ENCODE assay signal across 8 mouse cellular contexts in genomic region chr7:45644183-45644582, GRCm38 (mm10). TPM values are rescaled to one million over a fixed set of nuclear protein-coding genes. Genes with fewer than 3 reads are reported as not detected.
DNase-seq lines count a peak whose midpoint lies in the region; ATAC-seq lines count a peak whose summit lies in the region.

No protein-coding gene starts in this region.

- H3K36me3 ChIP-seq in heart, embryonic 12.5 days: peaks cover 3% of the 10 kb centered on the region; the same call in 1 of the 2 replicates
- no peaks in the 10 kb centered on the region for H3K36me3 ChIP-seq in midbrain, embryonic 12.5 days
- no peaks in the 10 kb centered on the region for H3K36me3 ChIP-seq in stomach, embryonic 16.5 days (ENCODE audit: control insufficient read depth, insufficient read depth, low read length)

- ATAC-seq in heart, embryonic 12.5 days (ENCODE audit: insufficient number of reproducible peaks, low FRiP score): no peak
- ATAC-seq in midbrain, embryonic 12.5 days (ENCODE audit: low FRiP score, low read depth): peak; percentile 8; the same call in 1 of the 2 replicates
- ATAC-seq in stomach, embryonic 16.5 days (ENCODE audit: insufficient read depth, low FRiP score): peak; percentile 3; the same call in 1 of the 2 replicates
- no peak for ATAC-seq in erythroblast, adult 5-6 weeks (replicated peaks; ENCODE audit: low FRiP score, poor library complexity, severe bottlenecking)

- WGBS in heart, embryonic 12.5 days: 14% methylated on average over 18 of the region's 18 CpGs
- 2% methylated on average over 18 of the region's 18 CpGs for WGBS in midbrain, embryonic 12.5 days
- WGBS in stomach, embryonic 16.5 days: 6% methylated on average over 18 of the region's 18 CpGs

- H3K4me2 ChIP-seq in heart, embryonic 12.5 days: peak overlapping the region; percentile 80
- H3K4me2 ChIP-seq in midbrain, embryonic 12.5 days (replicated peaks): peak overlapping the region; percentile 77
- H3K4me2 ChIP-seq in stomach, embryonic 16.5 days (ENCODE audit: low read depth, low read length): peak overlapping the region; percentile 84

- peak overlapping the region; percentile 28; the same call in 1 of the 2 replicates for H3K9ac ChIP-seq in heart, embryonic 12.5 days
- H3K9ac ChIP-seq in midbrain, embryonic 12.5 days (replicated peaks): peak overlapping the region; percentile 47
- peak overlapping the region; percentile 61 for H3K9ac ChIP-seq in stomach, embryonic 16.5 days (ENCODE audit: low read length)

- H3K27me3 ChIP-seq in heart, embryonic 12.5 days (replicated peaks): no peaks in the 10 kb centered on the region; the same call in 1 of the 2 replicates
- peaks cover 28% of the 10 kb centered on the region for H3K27me3 ChIP-seq in midbrain, embryonic 12.5 days
- H3K27me3 ChIP-seq in stomach, embryonic 16.5 days (ENCODE audit: control insufficient read depth, insufficient read depth, low read length): no peaks in the 10 kb centered on the region

- H3K4me3 ChIP-seq in heart, embryonic 12.5 days: peak overlapping the region; percentile 49
- H3K4me3 ChIP-seq in midbrain, embryonic 12.5 days: peak overlapping the region; percentile 47
- H3K4me3 ChIP-seq in stomach, embryonic 16.5 days (replicated peaks; ENCODE audit: low read length): peak overlapping the region; percentile 50

- H3K27ac ChIP-seq in heart, embryonic 12.5 days (ENCODE audit: poor library complexity, severe bottlenecking): peak overlapping the region; percentile 57; the same call in 1 of the 2 replicates
- H3K27ac ChIP-seq in midbrain, embryonic 12.5 days (replicated peaks): peak overlapping the region; percentile 86
- peak overlapping the region; percentile 72 for H3K27ac ChIP-seq in stomach, embryonic 16.5 days (ENCODE audit: low read length)

- no peaks in the 10 kb centered on the region for H3K9me3 ChIP-seq in heart, embryonic 12.5 days (replicated peaks)
- H3K9me3 ChIP-seq in midbrain, embryonic 12.5 days: no peaks in the 10 kb centered on the region
- H3K9me3 ChIP-seq in stomach, embryonic 16.5 days (replicated peaks; ENCODE audit: control insufficient read depth, low read length): no peaks in the 10 kb centered on the region

- H3K4me1 ChIP-seq in heart, embryonic 12.5 days (replicated peaks): peaks cover 49% of the 10 kb centered on the region
- H3K4me1 ChIP-seq in midbrain, embryonic 12.5 days: peaks cover 22% of the 10 kb centered on the region
- peaks cover 40% of the 10 kb centered on the region for H3K4me1 ChIP-seq in stomach, embryonic 16.5 days (ENCODE audit: control insufficient read depth, insufficient read depth, low read length)

- DNase-seq in layer of hippocampus, adult 11-12 months (ENCODE audit: low spot score): peak; percentile 59
- no peak for DNase-seq in layer of hippocampus, adult 9-10 months (ENCODE audit: low spot score)
- DNase-seq in embryo, embryonic 11 days: peak; percentile 72
- DNase-seq in left cerebral cortex, adult 11 months (ENCODE audit: low spot score): peak; percentile 78

RNA-seq across cellular contexts. Expression of gene Mamstr, which starts 4.4 kb away (rescaled TPM):
- 3.3 and 5.4 TPM in 2 replicates for polyA plus RNA-seq in heart, embryonic 12.5 days (2016; fragmentation: Nextera tagmentation; extraction: Ambion mirVana)
- polyA plus RNA-seq in midbrain, embryonic 12.5 days (2016; fragmentation: Nextera tagmentation; extraction: Ambion mirVana): 2.3 and 2.7 TPM in 2 replicates
- 10.9 and 14.2 TPM in 2 replicates for polyA plus RNA-seq in stomach, embryonic 16.5 days (2015; fragmentation: Nextera tagmentation; extraction: Ambion mirVana)
- total RNA-seq in erythroblast, adult 5-6 weeks (2015; ENCODE audit: low replicate concordance): not detected in 2 replicates
- total RNA-seq in erythroblast, adult 5-6 weeks (2017; ENCODE audit: low replicate concordance): not detected in 2 replicates

RNA-seq across cellular contexts. Expression of gene Rasip1, which starts 16.9 kb away (rescaled TPM):
- 36.1 and 38.1 TPM in 2 replicates for polyA plus RNA-seq in heart, embryonic 12.5 days (2016; fragmentation: Nextera tagmentation; extraction: Ambion mirVana)
- 10.7 and 11.6 TPM in 2 replicates for polyA plus RNA-seq in midbrain, embryonic 12.5 days (2016; fragmentation: Nextera tagmentation; extraction: Ambion mirVana)
- polyA plus RNA-seq in stomach, embryonic 16.5 days (2015; fragmentation: Nextera tagmentation; extraction: Ambion mirVana): 3.3 and 4.4 TPM in 2 replicates
- total RNA-seq in erythroblast, adult 5-6 weeks (2015; ENCODE audit: low replicate concordance): not detected in 2 replicates
- not detected in 2 replicates for total RNA-seq in erythroblast, adult 5-6 weeks (2017; ENCODE audit: low replicate concordance)

RNA-seq across cellular contexts. Expression of gene Fut2, which starts 22.0 kb away (rescaled TPM):
- polyA plus RNA-seq in heart, embryonic 12.5 days (2016; fragmentation: Nextera tagmentation; extraction: Ambion mirVana): 0.77 TPM in 2 replicates
- 0.10 and 0.33 TPM in 2 replicates for polyA plus RNA-seq in midbrain, embryonic 12.5 days (2016; fragmentation: Nextera tagmentation; extraction: Ambion mirVana)
- 13.8 and 18.8 TPM in 2 replicates for polyA plus RNA-seq in stomach, embryonic 16.5 days (2015; fragmentation: Nextera tagmentation; extraction: Ambion mirVana)
- not detected in 2 replicates for total RNA-seq in erythroblast, adult 5-6 weeks (2015; ENCODE audit: low replicate concordance)
- total RNA-seq in erythroblast, adult 5-6 weeks (2017; ENCODE audit: low replicate concordance): not detected in 2 replicates

RNA-seq across cellular contexts. Expression of gene Izumo1, which starts 22.6 kb away (rescaled TPM):
- polyA plus RNA-seq in heart, embryonic 12.5 days (2016; fragmentation: Nextera tagmentation; extraction: Ambion mirVana): 0.35 and 0.65 TPM in 2 replicates
- polyA plus RNA-seq in midbrain, embryonic 12.5 days (2016; fragmentation: Nextera tagmentation; extraction: Ambion mirVana): 0.18 and 0.31 TPM in 2 replicates
- 0.15 TPM in 1 of 2 replicates, not detected in the other for polyA plus RNA-seq in stomach, embryonic 16.5 days (2015; fragmentation: Nextera tagmentation; extraction: Ambion mirVana)
- not detected in 2 replicates for total RNA-seq in erythroblast, adult 5-6 weeks (2015; ENCODE audit: low replicate concordance)
- total RNA-seq in erythroblast, adult 5-6 weeks (2017; ENCODE audit: low replicate concordance): not detected in 2 replicates

RNA-seq across cellular contexts. Expression of gene Fut1, which starts 27.1 kb away (rescaled TPM):
- not detected in 2 replicates for polyA plus RNA-seq in heart, embryonic 12.5 days (2016; fragmentation: Nextera tagmentation; extraction: Ambion mirVana)
- not detected in 2 replicates for polyA plus RNA-seq in midbrain, embryonic 12.5 days (2016; fragmentation: Nextera tagmentation; extraction: Ambion mirVana)
- 1.2 and 1.5 TPM in 2 replicates for polyA plus RNA-seq in stomach, embryonic 16.5 days (2015; fragmentation: Nextera tagmentation; extraction: Ambion mirVana)
- total RNA-seq in erythroblast, adult 5-6 weeks (2015; ENCODE audit: low replicate concordance): not detected in 2 replicates
- not detected in 2 replicates for total RNA-seq in erythroblast, adult 5-6 weeks (2017; ENCODE audit: low replicate concordance)

Comparison
In these comparisons a context has a peak if more than half of its experiments do, and no peak if none do; other contexts are left out.
1. ATAC-seq: peak in midbrain, embryonic 12.5 days (single experiment) and stomach, embryonic 16.5 days (single experiment); none in heart, embryonic 12.5 days (single experiment) and erythroblast, adult 5-6 weeks (single experiment).
2. Peak in every context shown above with its lines, with median percentiles within 50 percentile points of each other: H3K27ac ChIP-seq, H3K4me2 ChIP-seq, H3K4me3 ChIP-seq and H3K9ac ChIP-seq.